Mouse (Mus musculus) CD4-positive, CD25-positive, alpha-beta regulatory T cell, adult 2 months (primary cell): Measurements from ENCODE around the gene Pisd.
"Not testable (repeated sequence)": the region's sequence is repeated elsewhere in the genome, so short reads cannot be mapped to it uniquely, and the experiment has no call there.

Experiments used
- DNase-seq: peaks from one replicate; pipeline ENCODE4 v3.0.0-alpha.2; 2012; ENCODE audit warnings: low read depth, low spot score

Gene Pisd

DNA sequence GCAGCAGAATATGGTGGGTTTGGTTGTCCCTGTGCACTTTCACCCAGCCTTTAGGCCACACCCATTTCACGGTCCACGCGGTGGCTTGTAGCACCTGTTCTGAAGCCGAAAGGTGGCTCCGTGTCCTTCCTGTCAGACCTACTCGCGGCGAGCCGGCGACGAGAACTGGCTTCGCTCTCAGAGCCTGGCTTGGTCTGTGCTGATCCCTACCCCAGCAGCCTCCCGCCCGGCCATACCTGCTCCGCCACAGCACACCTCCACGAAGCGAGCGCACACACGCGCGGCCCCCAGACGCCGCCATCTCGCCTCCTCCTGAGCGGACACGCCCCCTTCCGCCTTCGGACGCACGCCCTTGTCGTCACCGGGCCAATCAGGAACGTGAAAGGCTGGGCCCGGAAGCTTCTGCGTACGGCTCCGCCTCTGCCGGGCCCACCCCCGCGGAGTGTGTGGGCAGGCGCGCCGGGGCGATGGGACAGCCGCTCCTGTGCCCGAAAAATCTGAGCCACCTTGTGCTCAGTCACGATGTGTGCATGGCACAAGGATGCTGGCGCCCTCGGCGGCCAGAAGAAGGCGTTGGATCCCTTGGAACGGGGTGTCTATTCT is at the start of gene Pisd:
TSS of gene Pisd (minus strand) at position 334 of the 603 bp plus-strand sequence.
- DNase-seq = peak; percentile 97

GRCm38 (mm10) chr5:32834497-32834896 is 49.1 kb upstream of the Pisd start:
- no peak for DNase-seq

DNA sequence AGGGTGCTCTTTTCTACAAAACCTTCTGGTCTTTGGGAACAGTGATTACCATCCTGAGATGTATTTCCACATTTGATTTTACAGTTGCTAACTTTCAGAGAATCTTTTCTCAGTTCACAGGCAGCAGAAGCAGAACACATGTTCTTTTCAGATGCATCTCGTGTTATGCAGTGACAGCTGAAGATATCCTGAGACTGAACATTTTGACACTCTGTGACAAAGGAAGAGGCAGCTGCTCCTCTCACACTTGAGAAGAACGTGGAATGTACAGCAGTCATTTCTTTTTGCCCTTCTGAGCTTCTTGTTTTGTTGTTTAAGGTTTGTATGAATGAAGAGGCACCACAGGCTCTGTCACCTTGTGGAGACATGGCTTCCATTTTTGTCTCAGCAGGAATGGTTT is 44.6 kb upstream of the Pisd start:
- no peak for DNase-seq

DNA sequence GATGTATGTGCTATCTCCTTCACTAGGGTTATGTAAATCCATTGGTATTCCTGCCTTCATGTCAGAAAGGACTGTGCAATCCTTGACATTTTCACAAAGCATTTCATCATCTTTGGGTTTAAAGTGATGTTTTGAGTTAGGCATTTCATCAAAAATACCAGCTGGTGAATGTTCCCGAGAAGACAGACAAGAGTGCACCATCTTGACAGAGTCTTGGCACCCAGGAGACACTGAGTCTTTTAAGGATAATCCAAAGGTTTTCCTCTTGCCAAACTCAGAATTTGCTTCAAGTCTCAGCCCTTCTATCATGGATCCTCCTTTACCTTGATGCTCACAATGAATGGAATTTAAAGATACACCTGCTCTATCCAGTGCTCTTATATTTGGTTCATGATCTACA is 43.3 kb upstream of the Pisd start:
- DNase-seq = not testable (repeated sequence)

- DNase-seq = no peak
These were observed 41.6 kb upstream of the Pisd start, which contains the start of gene Gm20671 for GRCm38 (mm10) chr5:32827009-32827408. Gene Gm20671 (minus strand): TSS chr5:32827109.

DNA sequence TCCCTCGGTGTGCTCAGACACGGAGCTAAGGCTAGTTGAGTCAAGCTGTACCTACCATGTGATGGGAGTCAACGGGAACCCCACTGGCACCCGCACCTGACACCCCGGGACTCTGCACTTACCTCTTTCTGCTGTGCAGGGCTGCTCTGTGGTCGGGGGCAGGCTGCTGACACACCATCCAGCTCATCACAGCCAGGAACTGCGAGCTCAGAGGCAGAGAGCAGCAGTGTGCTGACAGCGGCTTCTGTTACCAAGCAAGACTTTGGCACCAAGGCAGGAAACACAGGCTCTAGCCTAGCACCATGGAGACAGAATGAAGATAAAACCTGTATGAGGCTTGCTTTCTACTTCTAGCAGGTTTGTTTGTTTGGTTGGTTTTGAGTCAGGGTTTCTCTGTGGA is 35.0 kb upstream of the Pisd start:
- DNase-seq = no peak

- no peak for DNase-seq
These were observed 29.9 kb upstream of the Pisd start for GRCm38 (mm10) chr5:32815396-32815795.

GRCm38 (mm10) chr5:32786454-32786853 is 1.0 kb upstream of the Pisd start:
- DNase-seq = not testable (repeated sequence)

DNA sequence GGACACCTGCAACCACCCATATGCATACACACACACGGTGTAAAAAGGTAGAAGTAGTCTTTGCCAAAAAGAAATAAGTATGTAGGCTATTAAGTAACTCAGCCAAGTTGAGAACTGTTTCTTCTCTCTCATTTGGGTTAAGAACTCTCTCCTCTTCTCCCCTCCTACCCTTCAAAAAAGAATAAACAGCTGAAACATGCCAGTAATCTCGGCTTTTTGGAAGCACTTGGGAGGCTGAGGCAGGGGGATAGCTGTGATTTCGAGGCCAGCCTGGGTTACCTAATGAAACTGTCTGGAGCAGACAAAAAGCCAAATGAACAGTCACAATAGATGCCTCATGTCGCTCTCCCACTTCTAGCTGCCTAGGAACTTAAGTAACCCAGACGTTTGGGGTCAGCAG is 720 bp downstream of the Pisd start:
- no peak for DNase-seq

DNA sequence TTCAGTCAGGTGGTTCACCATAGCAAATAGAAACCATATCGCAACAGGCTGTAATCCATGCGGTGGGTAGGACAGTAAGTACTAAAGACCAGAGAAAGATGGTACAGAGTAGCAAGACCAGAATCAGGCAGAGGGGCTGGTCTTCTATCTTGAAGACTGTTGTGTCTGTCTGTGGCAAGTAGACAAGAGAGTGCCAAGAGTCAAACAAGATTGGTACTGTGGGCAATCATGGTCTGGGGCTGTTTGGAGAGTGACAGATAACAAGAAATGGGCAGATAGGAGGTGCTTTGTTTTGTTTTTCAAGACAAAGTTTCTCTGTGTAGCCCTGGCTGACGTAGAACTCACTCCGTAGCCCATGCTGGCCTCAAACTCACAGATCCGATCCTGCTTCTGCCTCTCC is 3.9 kb downstream of the Pisd start:
- no peak for DNase-seq

DNA sequence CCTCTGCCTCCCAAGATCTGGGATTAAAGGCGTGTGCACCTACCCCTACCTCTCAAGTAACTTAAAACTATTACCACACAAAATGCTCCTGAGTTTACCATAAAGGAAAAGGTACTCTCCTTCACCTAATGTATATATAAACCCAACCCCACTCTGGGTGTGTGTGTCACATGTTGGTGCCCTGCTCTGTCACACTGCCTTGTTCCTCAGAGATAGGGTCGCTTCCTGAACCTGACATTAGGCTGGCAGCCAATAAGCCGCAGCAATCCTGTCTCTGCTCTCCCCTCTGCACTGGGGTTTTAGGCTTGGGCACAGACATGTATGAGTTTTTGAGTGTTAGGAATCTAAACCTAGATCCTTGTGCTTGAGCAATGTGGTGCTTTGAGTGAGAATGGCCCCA is 7.3 kb downstream of the Pisd start:
- no peak for DNase-seq

DNA sequence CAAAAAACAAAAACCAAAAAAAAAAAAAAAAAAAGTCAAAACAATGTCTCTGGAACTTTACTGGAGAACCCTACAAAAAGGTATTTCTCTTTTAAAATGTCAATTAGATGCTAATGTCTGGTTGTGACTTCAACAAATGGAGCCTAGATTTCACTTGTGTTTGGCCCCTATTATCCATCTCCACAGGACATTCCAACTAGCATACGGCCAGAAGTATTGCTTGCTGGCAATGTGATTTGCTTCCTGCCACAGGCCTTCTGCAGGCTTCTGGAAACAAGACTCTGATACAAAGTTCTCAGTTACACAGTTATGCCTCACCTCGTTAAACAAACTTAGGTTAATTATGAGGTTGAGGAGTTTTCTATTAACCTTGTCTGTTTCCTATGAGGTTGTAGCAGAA is 13.1 kb downstream of the Pisd start:
- no peak for DNase-seq

GRCm38 (mm10) chr5:32767636-32768373 is 17.6 kb downstream of the Pisd start:
- DNase-seq = peak; percentile 68

DNA sequence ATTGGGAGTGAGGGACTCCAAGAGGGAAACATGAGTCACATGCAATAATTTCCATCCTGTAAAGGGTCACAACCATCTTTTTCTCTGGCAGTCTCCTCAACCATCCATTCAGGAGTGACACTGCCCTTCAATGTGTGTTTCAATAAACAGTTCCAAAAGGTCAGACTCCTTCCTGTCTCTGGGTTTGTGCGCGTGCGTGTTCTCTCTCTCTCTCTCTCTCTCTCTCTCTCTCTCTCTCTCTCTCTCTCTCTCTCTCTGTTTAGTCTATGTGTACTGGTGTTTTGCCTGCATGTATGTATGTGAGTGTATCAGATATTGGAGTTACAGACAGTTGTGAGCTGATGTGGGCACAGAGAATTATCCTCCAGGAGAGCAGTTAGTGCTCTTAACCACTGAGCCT is 18.4 kb downstream of the Pisd start:
- peak; percentile 62 for DNase-seq

DNA sequence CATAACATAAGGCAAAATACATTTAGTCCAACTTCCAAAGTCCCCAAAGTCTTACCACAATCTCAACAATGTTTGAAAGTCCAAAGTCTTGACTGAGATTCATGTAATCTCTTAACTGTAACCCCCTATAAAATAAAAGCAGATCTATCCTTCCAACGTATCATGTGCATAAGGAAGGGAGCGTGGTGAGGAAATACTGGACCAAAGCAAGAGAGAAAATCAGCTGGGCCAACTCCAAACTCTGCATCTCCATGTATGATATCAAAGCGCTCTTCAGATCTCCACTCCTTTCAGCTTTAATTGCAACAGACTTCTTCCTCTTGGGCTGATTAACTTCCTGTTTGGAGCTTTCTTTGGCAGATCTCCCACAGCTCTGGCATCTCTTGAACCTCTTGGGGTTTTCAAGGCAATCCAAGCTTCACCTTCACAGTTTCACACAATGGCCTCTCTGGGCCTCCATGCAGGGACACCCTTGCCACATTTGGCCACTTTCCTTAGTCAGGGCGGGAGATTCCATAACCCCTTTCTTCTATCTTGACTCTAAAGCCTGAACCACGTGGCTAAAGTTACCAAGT is 23.8 kb downstream of the Pisd start:
- DNase-seq = no peak

GRCm38 (mm10) chr5:32760787-32761186 is 24.7 kb downstream of the Pisd start:
- no peak for DNase-seq

DNA sequence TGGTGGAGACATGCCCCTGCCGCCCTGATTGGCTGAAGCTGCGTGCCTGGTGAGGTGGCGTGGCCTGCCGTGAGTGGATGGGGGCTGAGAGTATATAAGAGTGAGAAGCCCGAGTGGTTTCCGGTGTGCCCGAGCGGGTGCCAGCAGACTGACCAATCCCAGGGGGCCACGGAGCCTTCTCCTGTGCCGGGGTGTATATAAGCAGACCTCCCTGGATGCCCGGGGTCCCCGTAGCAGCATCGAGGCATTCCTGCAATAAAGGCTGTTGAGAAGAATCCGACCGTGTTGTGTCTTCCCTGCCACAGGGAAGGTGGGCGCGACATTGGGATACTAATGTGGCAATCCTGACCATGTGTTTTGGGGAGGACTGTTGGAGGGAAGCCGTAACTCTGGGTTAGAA is 25.1 kb downstream of the Pisd start:
- DNase-seq = not testable (repeated sequence)

DNA sequence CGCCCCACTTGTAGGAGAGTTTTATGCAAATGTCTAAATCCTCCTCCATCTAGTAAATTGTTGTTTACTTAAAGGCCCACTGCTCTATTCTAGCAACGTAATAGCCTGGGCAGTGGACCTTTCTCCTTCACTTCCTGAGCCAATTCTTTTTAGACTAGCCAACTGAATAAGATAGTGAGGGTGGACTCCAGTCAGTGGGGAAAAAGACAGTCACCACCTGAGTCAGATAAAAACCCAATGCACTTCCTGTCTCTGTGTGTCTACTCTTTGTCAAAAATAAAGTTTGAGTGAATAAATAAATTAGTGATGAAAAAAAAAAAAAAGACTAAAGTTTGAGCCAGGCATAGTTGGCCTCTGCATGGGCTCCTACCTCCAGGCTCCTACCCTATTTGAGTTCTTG is 25.8 kb downstream of the Pisd start:
- peak; percentile 42 for DNase-seq

DNA sequence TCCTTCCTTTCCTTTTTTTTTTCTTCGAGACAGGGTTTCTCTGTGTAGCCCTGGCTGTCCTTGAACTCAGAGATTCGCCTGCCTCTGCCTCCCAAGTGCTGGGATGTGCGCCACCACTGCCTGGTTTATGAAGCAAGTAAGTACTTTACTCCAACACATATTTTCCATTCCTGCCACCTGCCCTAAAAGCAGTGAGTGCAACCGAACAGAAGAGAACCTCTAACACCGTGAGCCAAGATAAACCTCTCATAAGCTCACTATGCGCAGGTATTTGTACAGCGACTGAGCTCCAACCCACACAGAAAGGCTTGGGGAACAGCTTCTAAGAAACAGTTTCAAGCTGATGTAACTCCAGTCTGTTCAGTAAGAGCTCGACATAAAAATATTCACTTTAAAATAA is 29.3 kb downstream of the Pisd start:
- DNase-seq = no peak

DNA sequence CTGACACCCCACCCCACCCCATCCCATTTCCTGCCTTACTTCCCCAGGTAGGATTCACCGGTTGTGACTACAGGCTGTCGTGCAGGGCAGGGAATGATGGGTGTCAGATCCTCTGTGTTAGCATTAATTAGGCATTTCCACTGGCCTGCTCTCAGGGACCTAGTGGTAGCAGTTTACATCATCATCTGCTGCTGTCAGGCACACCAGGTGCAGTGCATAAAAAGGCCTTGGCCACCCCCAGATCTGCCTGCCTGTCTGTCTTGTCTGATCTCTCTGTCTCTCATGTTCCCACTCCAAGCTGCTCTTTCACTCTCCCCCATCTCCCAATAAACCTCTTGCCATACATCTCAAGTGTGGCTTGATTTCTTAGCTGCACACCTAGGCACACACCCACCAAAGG is 33.7 kb downstream of the Pisd start:
- DNase-seq = no peak

- no peak for DNase-seq
These were observed 36.5 kb downstream of the Pisd start for GRCm38 (mm10) chr5:32748936-32749335.

GRCm38 (mm10) chr5:32747650-32748375 is 37.6 kb downstream of the Pisd start:
- DNase-seq = peak; percentile 64
